Comparison of ENCODE assay signal across 17 mouse cellular contexts in the genomic region with DNA sequence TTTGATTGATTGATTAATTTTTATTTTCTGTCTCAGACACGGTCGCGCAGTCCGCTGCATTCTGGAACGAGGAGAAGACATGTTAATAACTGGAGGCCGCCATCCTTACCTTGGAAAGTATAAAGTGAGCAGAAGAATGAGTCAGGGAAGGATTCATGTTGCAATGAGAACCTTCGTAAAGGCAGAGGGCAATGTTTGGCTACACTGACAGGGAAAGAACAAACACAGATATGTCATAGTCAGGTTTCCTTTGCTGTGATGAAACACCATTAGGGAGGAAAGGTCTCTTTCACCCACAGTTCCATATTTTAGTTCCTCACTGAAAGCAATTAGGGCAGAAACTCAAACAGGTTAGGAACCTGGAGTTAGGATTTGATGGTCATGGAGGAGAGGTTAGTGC. TPM values are rescaled to one million over a fixed set of nuclear protein-coding genes. Genes with fewer than 3 reads are reported as not detected.
"Had no signal": no experiment of that assay in that cellular context is flagged by ENCODE, and none has a peak within 500 bp of the region (broad histone marks: within the 10 kb centered on the region; RNA-seq: fewer than 3 reads in every experiment).

No protein-coding gene starts in this region.

- H3K36me3 ChIP-seq: limb, embryonic 10.5 days; limb, embryonic 13.5 days; liver, embryonic 13.5 days; lung, embryonic 15.5 days had no signal

- H3K4me2 ChIP-seq: limb, embryonic 13.5 days; liver, embryonic 13.5 days; lung, embryonic 15.5 days had no signal

- ATAC-seq: inflammation-experienced regulatory T-cells, adult 6 months; intestine, embryonic 16.5 days had no signal

- H3K9me3 ChIP-seq: limb, embryonic 10.5 days; limb, embryonic 13.5 days; liver, embryonic 13.5 days; lung, embryonic 15.5 days had no signal

- H3K9ac ChIP-seq: limb, embryonic 13.5 days; liver, embryonic 13.5 days; lung, embryonic 15.5 days had no signal

- H3K27me3 ChIP-seq: limb, embryonic 13.5 days; liver, embryonic 13.5 days; lung, embryonic 15.5 days had no signal

- DNase-seq: kidney, adult 18-20 months; kidney, adult 9 months; kidney, postnatal 36 days; liver, embryonic 13.5 days; lung, adult 18-20 months; lung, postnatal 10 days; lung, postnatal 36 days; midbrain, embryonic 14.5 days; thymus, adult 18-20 months; thymus, postnatal 36 days had no signal

- H3K27ac ChIP-seq: limb, embryonic 10.5 days; limb, embryonic 13.5 days; liver, embryonic 13.5 days; lung, embryonic 15.5 days had no signal

- H3K4me3 ChIP-seq: limb, embryonic 10.5 days; limb, embryonic 13.5 days; liver, embryonic 13.5 days; lung, embryonic 15.5 days had no signal

- H3K4me1 ChIP-seq: limb, embryonic 10.5 days; limb, embryonic 13.5 days; liver, embryonic 13.5 days; lung, embryonic 15.5 days had no signal

RNA-seq across cellular contexts. Expression of gene Aox3, which starts 34.5 kb away (rescaled TPM):
- total RNA-seq: midbrain, postnatal 0 days had no signal
- polyA plus RNA-seq: inflammation-experienced regulatory T-cells, adult 6 months; neural tube, embryonic 11.5 days had no signal

RNA-seq across cellular contexts. Expression of gene Aox1, which starts 48.7 kb away (rescaled TPM):
- polyA plus RNA-seq: inflammation-experienced regulatory T-cells, adult 6 months had no signal
